Mouse (Mus musculus): ENCODE measurements around the gene Onecut3. TPM values are rescaled to one million over a fixed set of nuclear protein-coding genes. Genes with fewer than 3 reads are reported as not detected.

The Onecut3 gene
- total RNA-seq, 2 experiments from 2014 or later: not detected

GRCm38 (mm10) chr10:80549279-80549678 lies 54.6 kb downstream of the Onecut3 start:
- no peak for DNase-seq (ENCODE audit: low spot score in 2 of 2)

DNA sequence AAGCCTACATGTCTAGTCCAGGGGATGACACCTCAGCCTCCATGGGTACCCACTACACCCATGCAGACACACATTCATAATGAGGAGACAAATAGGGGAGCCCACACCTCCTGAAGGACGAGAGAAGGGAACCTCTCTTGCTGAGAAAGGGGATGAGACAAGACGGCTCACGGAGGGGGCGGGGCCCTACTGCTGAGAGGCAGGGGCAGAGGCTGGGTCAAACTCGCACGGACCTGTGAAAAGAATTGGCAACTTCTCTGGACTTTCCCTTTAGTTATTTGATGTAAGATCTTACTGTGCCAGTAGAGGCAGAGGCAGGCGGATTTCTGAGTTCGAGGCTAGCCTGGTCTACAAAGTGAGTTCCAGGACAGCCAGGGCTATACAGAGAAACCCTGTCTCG lies 57.7 kb downstream of the Onecut3 start:
- no peak for DNase-seq (ENCODE audit: low spot score in 2 of 2)

GRCm38 (mm10) chr10:80553575-80553974 lies 58.9 kb downstream of the Onecut3 start:
- no peak for DNase-seq (ENCODE audit: low spot score in 2 of 2)

GRCm38 (mm10) chr10:80553997-80554396 lies 59.4 kb downstream of the Onecut3 start:
- no peak for DNase-seq (ENCODE audit: low spot score in 2 of 2)

DNA sequence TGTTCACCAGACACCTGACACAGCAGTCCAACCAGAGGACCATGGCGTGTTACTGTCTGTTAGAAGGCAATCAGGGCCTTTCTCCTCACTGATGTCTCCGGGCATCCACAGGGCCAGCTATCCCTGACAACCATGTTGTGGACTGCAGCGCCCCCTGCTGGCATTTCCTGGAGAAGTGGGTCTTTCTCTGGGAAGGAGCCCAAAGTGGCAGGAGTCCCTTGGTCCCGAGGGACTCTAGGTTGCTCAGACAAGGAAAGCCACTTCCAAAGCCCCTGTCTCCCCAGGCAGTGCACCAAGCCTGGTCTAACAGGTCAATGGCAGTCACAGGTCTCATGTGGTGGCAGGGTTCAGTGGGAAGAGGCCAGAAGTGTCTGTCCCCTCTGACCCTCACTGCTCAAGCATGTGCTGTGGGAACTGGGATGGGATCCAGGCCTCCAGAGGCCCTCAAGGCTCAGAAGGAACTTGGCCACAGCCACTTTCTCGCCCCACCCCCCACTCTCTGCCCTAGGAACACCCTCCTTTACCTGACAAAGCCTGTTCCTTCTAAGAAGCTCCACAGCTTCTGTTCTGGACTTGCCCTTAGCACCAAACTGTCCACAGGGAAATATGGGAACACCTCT lies 62.8 kb downstream of the Onecut3 start:
- peak; percentile 78 to 88 for DNase-seq (ENCODE audit: low spot score in 2 of 2)

DNA sequence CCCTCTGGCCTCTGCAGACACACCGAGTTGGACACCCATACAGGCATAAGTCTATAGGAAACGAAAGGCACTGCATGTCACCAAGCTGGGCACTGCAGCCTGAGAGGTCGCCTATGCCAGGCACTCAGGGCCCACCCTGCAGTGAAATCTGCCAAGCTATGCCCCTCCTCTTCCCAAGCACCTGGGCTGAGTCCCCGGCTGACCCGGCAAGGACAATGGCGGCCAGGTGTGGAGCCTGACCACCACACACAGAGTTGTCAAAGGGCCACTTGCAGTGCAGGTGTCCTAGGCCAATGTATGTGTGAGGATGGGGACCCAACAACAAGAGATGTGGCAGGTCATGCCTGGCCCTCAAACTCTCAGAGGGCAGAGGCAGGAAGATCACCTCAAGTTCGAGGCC lies 64.8 kb downstream of the Onecut3 start:
- DNase-seq (ENCODE audit: low spot score in 2 of 2): no peak

DNA sequence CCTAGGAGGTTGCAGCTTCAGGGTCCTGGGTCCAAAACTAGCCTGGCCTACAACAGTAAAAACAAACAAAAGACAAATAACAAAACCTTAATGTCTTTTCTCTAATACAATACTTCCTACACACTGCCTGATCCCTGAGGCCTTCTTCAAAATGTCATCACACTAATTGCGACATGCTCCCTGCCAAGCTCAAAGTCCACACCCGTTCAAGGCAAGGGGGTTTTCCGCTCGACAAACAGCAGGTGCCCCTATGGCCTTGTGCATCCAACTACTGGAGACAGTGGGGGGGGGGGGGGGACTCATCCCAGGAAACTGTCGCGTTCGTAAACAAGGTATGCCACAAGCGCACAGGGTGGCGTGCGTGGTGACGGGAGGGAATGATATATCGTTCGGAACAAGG lies 66.0 kb downstream of the Onecut3 start:
- DNase-seq (ENCODE audit: low spot score in 2 of 2): no peak

- DNase-seq (ENCODE audit: low spot score in 2 of 2): peak; percentile 69 to 90
Observed at GRCm38 (mm10) chr10:80561116-80561944, 66.7 kb downstream of the Onecut3 start, which contains the start of gene Rexo1. TSS of gene Rexo1 (minus strand) at chr10:80561560.

DNA sequence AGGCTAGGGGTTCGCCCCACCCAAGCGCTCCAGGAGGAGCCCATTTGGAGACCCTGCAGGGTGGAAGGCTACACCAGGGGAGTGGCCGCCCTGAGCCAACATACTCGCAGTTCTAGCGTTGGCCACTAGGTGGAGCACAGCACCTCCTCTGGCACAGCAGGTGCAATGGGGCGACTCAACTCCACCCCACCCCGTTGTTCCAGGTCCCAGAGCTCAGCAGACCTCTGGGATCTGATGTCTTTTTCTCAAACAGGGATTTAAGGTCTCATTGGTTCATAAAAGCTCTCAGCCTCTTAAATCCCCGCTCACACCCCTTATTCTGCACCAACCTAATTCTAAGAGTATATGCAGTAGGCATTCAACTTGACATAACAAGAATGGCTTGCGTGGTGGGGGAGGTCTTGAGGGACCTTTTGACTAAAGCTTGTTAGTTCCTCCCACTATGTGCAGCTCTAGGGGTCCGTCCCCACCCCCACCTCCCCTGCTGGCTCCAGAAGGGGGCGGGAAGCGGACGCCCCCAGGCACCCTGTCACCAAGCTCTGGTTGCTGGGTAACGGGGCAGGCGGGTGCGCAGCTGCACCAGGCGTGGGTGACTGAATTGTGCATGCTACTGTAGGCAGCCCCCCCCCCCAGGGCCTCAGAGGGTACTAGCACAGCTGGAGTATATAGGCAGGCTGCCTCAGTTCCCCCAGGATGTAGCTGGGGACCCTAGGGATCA lies 71.9 kb downstream of the Onecut3 start:
- DNase-seq (ENCODE audit: low spot score in 2 of 2): peak; percentile 71 to 78

Other genes starting within 250 kb of the Onecut3 start
- gene Ndufs7, start 245.7 kb upstream of the Onecut3 start, total RNA-seq (2021): 100 to 1,000 TPM; 208 to 225 TPM
- 100 to 1,000 TPM; 181 to 214 TPM for gene Gamt, start 233.8 kb upstream of the Onecut3 start, total RNA-seq (2021)
- gene Dazap1, start 233.3 kb upstream of the Onecut3 start, total RNA-seq (2021): 100 to 1,000 TPM; 180 to 181 TPM
- 1,000 to 10,000 TPM; 1,413 to 1,504 TPM for gene Rps15, start 202.4 kb upstream of the Onecut3 start, total RNA-seq (2021)
- 10 to 100 TPM in 1 of 2 experiments, 1 to 10 TPM in 1; 9.9 to 10.4 TPM for gene Apc2, start 198.9 kb upstream of the Onecut3 start, total RNA-seq (2021)
- gene 2310011J03Rik, start 174.3 kb upstream of the Onecut3 start, total RNA-seq (2021): 10 to 100 TPM; 30.8 to 31.2 TPM
- 1 to 10 TPM; 7.7 to 7.8 TPM for gene Pcsk4, start 165.3 kb upstream of the Onecut3 start, total RNA-seq (2021)
- gene Reep6, start 164.9 kb upstream of the Onecut3 start, total RNA-seq (2021): 10 to 100 TPM; 13.1 to 26.7 TPM
- gene Adamtsl5, start 146.4 kb upstream of the Onecut3 start, total RNA-seq (2021): 10 to 100 TPM; 12.8 to 13.2 TPM
- under 1 TPM in 1 of 2 experiments, not detected in 1; 0.36 TPM for gene Plk5, start 138.4 kb upstream of the Onecut3 start, total RNA-seq (2021)
- gene Mex3d, start 107.2 kb upstream of the Onecut3 start, total RNA-seq (2021): 10 to 100 TPM; 25.4 to 26.7 TPM
- gene Mbd3, start 95.3 kb upstream of the Onecut3 start, total RNA-seq (2021): 100 to 1,000 TPM; 142 to 147 TPM
- 100 to 1,000 TPM; 535 to 613 TPM for gene Uqcr11, start 88.0 kb upstream of the Onecut3 start, total RNA-seq (2021)
- 100 to 1,000 TPM; 112 to 116 TPM for gene Tcf3, start 61.2 kb upstream of the Onecut3 start, total RNA-seq (2021)
- under 1 TPM; 0.50 to 0.82 TPM for gene Atp8b3, start 44.3 kb downstream of the Onecut3 start, total RNA-seq (2021)
- gene Rexo1, start 66.7 kb downstream of the Onecut3 start, total RNA-seq (2021): 10 to 100 TPM; 71.7 to 78.9 TPM
- gene Klf16, start 82.5 kb downstream of the Onecut3 start, total RNA-seq (2021): 10 to 100 TPM; 14.2 to 16.5 TPM
- gene Abhd17a, start 95.5 kb downstream of the Onecut3 start, total RNA-seq (2021): 100 to 1,000 TPM; 106 to 112 TPM
- 10 to 100 TPM; 49.5 to 51.8 TPM for gene Scamp4, start 108.0 kb downstream of the Onecut3 start, total RNA-seq (2021)
- gene Adat3, start 108.0 kb downstream of the Onecut3 start, total RNA-seq (2021): 1 to 10 TPM; 4.0 to 4.9 TPM
- gene Gm49322, start 111.2 kb downstream of the Onecut3 start, total RNA-seq (2021): 1 to 10 TPM; 3.0 to 3.4 TPM
- gene Csnk1g2, start 128.0 kb downstream of the Onecut3 start, total RNA-seq (2021): 100 to 1,000 TPM; 169 to 173 TPM
- gene Btbd2, start 162.2 kb downstream of the Onecut3 start, total RNA-seq (2021): 10 to 100 TPM; 72.0 to 76.3 TPM
- 100 to 1,000 TPM; 126 to 134 TPM for gene Mknk2, start 183.3 kb downstream of the Onecut3 start, total RNA-seq (2021)
- gene Mob3a, start 207.1 kb downstream of the Onecut3 start, total RNA-seq (2021): 10 to 100 TPM; 16.5 to 16.6 TPM
- 10 to 100 TPM; 18.3 to 24.9 TPM for gene Izumo4, start 207.3 kb downstream of the Onecut3 start, total RNA-seq (2021)
- gene Ap3d1, start 247.4 kb downstream of the Onecut3 start, total RNA-seq (2021): 100 to 1,000 TPM in 1 of 2 experiments, 10 to 100 TPM in 1; 98.9 to 114 TPM

All from adrenal gland, postnatal 4 days (tissue).